Mouse (Mus musculus): ENCODE data around the gene Mrpl33. TPM values are rescaled to one million over a fixed set of nuclear protein-coding genes. Genes with fewer than 3 reads are reported as not detected.

Gene Mrpl33
- total RNA-seq, 2 experiments from 2014 or later = 237 TPM

Small RNA genes within 50 kb of the gene (microRNA-seq; reads per million reads assigned to microRNA genes)
- gene Mir3473e = 0 reads per million in 2 experiments

Other genes with a start within 250 kb of the Mrpl33 start
- 10 to 100 TPM; 11.2 to 12.1 TPM for gene Zfp512, start 144.5 kb upstream of the Mrpl33 start, total RNA-seq (2021)
- gene 4930548H24Rik, start 111.2 kb upstream of the Mrpl33 start, total RNA-seq (2021) = not detected
- gene Gpn1, start 102.2 kb upstream of the Mrpl33 start, total RNA-seq (2021) = 10 to 100 TPM; 17.1 to 18.3 TPM
- gene Slc4a1ap, start 69.9 kb upstream of the Mrpl33 start, total RNA-seq (2021) = 10 to 100 TPM; 19.6 to 20.4 TPM
- gene Supt7l, start 69.1 kb upstream of the Mrpl33 start, total RNA-seq (2021) = 1 to 10 TPM; 9.6 to 10.0 TPM
- gene Rbks, start 100.7 kb downstream of the Mrpl33 start, total RNA-seq (2021) = 1 to 10 TPM; 2.1 to 3.3 TPM
- 10 to 100 TPM; 34.7 to 35.7 TPM for gene Babam2, start 100.7 kb downstream of the Mrpl33 start, total RNA-seq (2021)

Measured in gastrocnemius, postnatal 14 days (tissue).